Mouse (Mus musculus) spleen, postnatal 14 days (tissue): ENCODE measurements around the gene Dpp6.

Experiments used
- DNase-seq, 2 experiments: peaks; one replicate each; pipeline ENCODE4 v3.0.0; 2021 to 2022; ENCODE audit warnings: low spot score in 2 of 2

Dpp6 gene

DNA sequence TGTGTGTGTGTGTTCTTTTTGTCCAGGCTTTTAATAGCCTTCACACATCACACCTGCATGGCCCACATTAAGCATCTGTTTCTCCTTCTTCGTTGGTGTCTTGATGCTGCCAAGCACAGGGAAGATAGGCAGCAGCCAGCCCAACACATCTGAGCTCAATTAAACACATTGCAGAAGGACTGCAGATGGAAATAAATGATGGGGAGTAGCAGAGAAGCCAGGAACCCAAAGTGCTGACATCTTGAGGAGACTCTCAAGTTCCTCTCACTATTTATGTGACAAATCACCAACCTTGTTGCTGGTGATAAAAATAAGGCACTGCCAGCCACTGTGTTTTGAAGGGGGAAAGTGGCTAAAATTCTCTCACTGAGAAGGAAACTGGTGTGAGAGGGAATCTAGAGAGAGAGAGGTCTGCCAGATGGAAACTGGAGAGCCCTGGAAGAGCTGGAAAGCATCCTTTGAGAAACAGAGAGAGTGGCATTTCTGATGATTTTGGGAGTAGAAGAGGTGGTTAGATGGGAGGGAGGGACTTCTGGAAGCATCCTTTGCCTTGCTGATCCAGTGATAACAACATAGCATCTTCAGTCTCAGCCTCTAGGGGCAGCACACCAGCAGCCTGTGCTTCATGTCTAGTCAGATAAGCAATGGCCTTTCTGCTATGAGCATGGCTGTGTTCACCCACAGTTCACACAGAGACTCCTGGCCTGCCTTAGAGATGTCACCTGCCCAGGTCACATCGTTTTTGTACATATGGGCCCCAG, 383.8 kb downstream of the Dpp6 start:
- DNase-seq, result no peak

DNA sequence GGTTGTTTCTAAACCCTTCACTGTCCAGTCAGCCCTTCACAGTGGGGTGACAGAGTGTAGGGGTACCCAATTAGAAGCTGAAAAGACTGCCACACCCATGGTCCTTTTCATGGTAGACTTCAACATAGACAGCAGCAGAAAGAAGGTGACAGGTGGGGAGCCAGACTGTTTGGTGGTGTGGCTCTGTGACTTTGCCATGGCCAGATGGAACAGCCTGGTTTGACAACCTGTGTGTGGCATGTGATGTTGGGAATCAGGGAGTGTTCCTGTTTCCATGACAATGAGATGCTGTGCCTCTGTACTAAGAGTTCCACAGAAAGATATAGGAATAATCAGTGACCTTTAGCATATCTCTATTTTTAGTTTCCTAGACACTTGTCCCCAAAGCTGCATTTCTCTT, 386.1 kb downstream of the Dpp6 start:
- no peak for DNase-seq

DNA sequence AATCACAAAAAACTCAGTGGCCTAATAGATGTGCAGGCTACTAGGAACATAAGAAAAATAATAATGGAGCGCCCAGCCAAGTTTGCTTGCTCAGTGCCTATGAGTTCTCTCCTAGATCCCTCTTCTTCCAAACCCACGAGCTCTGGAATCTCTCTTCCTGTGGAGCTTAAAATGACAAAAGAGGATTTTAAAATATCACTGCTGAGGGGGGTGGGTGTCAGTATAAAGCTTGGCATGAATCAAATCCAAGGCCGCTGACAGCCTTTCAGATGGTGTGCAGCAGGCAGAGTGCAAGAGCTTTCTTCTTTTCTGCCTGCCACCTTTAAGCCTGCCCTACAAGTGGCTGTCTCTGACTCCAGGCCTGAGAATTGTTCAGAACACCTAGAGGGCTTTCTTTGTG, 387.7 kb downstream of the Dpp6 start:
- DNase-seq, result no peak

DNA sequence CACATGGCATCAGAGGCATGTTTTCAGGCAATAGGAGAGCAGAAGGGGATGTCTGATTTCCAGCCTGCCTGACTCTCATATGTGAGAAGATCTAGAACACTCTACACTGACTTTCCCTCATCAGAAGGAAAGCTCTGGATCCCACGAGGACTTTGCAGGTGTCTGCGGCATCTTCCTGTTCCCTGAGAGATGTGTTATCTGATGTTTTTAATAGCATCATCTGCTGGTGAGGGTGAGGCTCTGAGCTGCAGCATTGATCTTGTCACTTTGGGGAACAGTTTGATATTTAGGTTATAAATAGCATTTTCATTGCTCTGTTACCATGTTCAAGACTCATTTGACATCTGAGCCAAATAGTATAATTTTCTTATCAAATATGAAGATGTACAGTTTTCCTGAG, 388.8 kb downstream of the Dpp6 start:
- DNase-seq, result no peak

DNA sequence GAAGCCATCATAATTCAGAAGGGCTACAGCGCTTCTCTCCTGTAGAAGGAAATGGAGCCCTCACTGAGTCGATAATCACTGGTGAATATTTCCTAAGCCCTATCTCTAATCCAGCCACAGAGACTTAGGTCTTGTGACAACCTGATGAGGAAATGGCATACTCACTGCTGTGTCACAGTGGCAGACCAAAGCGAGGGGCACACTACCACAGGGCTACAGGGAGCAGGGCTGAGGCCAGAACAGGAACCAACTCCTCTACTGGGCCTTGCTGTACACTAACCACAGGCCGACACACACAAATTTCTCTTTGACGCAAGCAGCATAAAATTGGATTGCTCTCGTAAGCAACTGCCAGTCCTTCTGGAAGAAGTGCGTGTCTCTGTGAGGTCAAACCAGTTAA, 389.2 kb downstream of the Dpp6 start:
- DNase-seq, result no peak

DNA sequence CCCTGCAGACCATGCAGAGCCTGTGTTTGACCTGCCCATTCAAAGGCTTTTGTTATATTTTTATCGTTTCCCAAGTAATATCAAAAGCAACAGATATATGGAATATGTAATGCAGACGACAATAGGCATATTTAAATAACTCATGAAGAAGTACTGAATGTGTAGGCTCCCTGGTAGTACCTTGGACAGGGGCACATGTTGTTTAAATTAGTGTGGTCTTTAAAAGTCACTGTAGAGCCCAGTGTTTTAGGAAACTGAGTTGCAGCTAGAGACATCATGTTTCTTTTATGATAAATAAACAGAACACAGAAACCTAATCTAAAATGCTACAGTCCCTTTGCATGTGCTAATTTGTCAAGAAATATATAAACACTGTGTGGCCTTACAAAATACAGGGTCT, 403.1 kb downstream of the Dpp6 start:
- DNase-seq, result no peak

DNA sequence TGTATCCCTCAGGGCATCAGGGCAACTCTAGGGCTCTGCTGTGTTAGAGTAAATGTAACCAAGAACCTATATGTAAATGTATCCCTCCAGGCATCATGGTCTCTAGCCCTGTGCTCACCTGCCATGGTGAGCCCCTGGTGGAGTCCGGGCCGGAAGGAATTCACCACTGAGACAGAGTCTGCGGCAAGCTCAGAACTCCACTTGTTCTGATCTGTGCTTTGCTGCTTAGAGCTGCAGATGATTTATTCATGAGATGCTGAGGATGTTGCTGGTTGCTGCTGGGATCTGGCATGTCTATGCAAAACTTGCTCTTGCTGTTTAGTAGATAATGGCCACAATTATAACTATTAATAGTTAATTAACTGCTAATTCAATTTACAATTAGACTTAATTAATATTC, 425.1 kb downstream of the Dpp6 start:
- DNase-seq, result no peak

DNA sequence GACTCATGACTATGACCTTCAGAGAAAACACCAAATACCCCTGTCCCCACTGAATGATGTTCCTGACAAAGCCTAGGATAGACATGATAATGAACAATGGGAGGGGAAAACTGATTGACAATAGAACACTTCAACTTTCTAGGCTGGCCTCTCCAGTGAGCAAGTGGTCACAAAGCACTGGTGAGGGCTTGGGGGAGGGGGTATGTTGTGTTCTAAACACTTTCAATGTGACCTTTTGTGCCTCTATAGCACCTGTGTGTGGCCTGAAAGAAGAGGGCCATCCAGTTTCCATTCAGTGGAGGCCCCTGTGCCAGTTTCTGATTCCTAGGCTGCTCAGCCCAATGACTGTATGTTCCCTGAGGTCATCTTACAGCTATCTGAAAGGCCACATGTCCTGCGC, 426.2 kb downstream of the Dpp6 start:
- DNase-seq, result no peak

DNA sequence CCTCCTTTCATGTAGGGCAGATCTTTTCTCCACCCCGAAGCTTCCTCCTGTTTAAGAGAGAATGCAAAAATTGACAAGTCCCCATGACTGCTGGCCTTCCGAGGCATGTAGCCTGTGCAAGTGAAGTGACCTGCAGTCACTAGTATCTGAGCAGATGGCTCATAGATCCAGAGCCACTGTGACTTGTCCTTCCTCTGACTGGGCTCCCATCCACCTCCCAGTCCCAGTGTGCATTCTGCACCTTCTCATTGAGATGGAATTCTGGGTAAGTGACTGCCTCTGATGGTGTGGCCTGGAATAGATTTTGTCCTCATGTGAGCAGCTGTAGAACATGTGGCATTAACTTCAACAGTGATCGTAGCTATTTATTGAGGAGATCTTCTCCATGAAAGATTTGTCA, 430.8 kb downstream of the Dpp6 start:
- DNase-seq, result no peak

DNA sequence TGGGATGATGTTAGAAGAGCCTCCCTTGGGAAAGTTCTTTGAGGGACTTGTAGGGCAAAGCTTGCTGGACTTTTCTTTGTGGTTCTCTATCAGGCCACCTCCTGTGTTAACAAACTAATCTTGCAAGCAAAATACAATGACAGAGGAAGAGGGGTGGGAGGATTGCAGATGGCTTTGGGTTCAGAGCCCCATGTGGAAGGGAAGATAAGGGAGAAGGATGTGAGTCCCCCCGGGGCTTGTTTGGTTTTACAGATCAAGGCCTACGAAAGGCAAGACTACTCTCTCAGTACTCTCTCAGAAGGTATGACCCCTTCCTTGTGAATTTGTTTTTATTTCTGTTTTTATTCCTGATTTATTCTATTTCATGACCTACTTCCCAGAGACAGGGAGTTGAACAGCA, 431.7 kb downstream of the Dpp6 start:
- DNase-seq, result no peak

DNA sequence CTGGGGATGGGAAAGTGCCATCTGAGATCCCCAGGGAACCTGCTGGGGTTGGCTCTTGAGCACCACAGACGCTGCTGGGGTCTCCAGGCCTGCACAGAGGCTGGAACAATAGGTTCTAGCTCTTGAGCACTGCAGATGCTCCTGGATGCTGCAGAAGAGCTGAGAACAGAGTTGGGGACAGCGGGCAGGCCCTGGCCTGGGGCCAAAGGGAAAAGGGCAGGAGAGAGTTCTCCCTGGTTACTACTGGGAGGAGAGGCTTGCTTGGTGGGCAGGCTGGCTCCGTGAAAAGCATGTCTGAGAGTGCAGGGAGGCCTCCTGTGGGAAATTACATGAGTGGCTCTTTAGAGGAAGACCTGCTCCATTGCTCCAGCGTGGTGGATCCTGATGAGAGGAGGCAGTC, 432.9 kb downstream of the Dpp6 start:
- no peak for DNase-seq

DNA sequence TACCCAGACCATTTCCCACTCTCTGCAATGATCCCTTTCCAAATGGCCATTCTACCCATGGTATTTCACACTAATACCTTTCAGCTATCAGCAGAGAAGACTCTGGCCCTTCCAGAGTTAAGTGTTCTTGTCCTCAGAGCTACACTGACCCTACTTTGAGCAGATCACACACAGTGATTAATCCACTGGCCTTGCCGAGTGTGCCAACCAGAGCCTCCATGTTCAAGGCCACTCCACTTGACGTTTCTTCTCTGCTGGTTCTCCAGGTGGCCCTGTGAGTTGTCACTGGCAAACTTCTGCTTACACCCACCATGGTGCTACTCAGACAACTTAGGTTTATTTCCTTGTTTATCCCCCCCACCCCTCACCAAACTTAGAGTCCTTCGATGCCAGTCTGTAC, 433.9 kb downstream of the Dpp6 start:
- DNase-seq, result no peak

DNA sequence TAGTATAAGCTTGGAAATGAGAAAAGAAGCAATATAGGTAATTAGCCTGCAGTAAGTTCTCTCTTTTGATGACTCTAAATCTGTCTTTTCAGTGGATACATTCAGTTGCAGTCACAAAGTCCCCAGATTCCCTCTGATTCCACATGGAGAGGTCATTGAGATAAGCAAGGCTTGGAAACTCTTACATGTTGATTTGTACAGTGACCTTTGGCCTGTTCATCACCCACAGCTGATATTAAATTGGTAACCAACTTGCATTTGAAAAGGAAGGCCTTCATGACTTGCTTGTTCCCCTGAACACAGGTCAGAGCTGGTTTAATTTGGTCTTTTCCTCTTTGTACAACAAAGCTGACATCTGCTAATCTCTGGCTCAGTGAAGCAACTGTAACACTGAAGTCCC, 434.4 kb downstream of the Dpp6 start:
- DNase-seq, result no peak

DNA sequence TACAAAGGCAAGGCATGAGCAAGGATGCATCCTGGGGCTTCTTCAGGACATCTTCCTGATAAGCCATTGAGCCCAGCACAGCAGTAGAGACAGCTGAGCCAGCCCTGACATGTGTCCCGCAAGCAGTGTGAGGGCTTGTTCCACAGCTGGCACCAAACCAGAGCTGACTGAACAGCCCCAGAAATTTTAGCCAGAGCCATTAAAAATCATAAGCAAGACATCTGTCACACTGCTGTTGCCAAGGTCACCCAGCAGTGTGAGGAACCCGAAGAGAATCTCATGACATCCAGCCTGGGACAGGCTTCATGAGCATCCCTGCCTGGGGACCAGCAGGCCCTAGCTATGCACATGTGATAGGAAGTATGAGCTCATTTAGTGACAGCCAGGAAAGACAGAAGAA, 438.2 kb downstream of the Dpp6 start:
- DNase-seq, result no peak

DNA sequence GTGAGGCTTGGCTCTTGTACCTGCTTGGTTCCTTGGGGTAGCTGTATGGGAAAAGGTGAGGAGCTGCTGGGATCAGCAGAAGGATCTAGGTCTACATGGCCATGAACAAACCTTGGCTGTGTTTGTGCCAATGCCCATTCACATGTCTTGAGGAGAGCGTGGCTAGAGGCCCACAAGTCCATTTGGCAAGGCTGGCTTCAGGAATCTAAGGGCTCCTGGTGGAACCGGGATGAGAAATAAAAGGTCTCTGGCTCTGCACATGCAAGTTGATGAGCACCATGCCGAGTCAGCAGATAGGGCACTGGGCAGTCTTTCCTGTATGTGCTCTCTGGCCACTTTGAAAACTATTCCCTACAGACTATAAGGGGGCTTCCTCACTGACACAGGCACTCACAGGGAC, 441.6 kb downstream of the Dpp6 start:
- DNase-seq, result no peak

DNA sequence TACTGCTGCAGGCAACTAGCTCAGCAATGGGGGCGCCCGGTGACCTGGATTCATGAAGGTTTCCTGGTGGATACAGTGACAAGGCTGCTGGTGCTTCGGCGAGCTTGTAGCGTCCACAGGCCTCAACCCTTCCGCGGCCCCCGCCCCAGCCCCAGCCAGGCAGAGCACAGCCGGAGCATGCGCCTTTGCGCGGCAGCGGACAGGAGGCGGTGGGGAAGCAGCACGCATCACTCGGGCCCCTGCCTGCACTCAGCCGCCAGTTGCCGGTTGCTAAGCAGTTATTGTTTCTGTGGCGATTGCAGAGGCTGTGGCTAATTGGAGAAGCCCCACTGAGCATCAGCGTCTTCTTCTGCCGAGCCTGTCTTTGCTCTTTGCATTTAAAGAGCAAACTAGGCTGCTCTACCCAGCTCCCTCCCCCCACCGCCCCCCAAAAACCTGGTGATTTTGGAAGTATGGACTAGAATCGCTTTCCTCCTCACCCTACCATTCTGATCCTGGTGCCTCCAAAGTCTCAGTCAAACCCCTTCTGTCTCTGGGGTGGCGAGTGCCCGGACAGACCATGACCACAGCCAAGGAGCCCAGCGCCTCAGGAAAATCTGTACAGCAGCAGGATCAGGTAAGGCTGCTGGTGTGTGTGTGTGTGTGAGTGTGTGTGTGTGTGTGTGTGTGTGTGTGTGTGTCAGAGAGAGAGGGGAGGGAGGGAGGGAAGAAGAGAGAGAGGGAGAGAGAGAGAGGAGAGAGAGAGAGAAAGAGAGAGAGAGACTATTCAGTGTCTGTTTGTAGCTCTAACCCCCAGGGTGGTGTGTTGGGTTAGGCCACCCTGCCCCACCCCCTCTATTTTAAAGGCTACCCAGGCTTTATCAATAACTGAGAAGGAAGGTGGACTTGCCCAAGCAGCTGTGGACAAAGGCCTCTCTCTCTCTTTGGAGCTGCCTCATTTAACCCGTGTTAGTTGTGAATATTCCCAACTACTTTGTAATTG, 445.0 kb downstream of the Dpp6 start:
- no peak for DNase-seq

DNA sequence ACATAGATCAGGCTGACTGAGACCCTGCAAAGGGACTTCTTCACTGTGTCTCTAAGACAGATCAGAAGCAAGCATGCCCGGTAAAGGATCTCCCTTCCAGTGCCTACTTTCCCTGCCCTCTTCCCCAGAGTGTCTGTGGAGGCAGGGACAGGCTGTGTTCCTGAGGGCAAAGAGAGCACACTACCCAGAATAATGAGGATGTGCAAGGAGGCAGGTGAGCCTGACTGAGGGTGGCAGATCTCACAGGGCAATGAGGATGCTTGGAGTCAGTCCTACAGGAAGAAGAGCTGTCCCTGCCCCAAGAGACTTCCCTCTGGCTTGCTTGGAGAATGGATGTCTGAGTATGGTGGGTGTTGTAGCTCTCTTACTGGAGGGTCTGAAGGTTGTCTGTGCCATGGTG, 445.7 kb downstream of the Dpp6 start:
- no peak for DNase-seq

DNA sequence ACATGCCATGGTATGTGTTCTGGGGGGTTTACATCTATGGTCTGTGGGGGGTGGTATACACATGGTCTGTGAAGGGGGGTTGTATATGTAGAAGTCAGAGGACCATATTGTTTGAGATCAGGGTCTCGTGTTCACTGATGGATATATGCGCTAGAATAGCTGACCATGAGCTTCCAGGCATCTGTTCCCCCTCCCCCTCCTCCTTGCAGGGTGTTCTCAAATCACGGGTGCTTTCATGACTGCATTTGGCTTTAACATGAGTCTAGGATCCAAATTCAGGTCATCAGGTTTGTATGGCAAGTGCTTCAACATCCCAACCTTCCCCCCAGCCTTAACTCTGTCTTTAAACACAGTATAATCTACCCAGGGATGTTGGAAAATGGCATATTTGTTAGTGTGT, 448.3 kb downstream of the Dpp6 start:
- DNase-seq, result no peak

DNA sequence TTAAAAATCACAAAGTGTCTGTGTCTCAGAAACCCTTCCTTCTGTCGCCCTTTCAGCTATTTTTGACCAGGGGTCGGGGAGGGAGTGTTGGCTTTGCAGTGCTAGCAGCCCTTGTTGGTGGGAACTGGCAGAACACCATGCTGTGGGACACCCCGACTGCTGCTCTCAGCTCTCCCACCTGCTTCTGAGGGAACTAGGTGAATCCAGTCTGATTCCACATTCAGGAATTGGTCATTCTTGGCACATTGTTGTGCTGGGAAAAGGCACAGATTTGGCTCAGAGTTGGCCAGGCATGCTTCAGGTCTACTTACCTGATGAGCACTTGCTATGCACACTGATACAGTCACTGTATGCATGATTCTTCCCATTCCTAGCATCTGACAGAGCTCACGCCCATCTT, 454.3 kb downstream of the Dpp6 start:
- DNase-seq, result no peak

DNA sequence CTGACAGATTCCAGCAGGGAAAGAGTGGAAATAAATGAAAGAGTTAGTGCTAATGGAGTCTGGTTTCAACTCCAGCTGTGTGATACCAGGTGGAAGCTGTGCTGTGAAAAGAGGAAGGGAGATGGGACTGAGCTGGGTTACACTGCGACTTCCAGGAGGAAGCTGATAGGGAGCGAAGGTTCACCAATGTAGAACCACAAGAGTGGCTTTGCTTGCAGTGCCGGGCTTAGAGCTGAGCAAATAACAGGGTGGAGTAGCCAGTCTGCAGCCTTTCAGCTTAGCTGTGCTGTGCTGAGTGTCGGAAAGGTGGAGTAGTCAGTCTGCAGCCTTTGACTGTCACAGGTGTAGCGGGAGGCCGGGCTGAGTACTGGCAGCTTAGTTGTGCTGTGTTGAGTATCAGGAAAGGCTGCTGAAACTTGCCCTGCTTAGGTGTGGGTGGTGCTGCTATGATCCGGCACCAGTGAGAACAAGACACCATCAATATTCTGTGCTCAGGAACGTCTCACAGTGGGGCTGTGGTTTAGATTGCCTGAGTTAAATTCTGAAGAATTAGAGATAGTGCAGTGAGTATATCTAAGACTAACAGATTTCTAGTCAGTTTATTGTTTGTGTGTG, 457.9 kb downstream of the Dpp6 start:
- no peak for DNase-seq

DNA sequence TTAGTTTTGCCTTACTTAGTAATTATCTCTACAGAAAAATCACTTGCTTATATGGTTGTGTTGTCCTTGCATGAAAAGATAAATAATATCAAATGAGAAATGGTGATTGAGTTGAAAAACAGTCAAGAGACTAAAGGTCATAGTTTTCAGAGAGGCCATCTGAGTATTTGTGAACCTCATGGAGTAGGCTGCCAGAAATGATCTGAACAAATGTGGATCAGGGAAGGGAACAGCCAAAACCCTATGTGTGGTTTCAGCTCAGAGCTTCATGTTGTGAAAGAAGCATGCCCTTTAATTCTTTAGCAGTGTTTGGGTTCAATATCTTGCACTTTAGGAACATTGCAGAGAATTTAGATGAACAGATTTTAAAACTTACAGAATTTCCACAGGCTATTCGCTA, 458.9 kb downstream of the Dpp6 start:
- DNase-seq, result no peak

DNA sequence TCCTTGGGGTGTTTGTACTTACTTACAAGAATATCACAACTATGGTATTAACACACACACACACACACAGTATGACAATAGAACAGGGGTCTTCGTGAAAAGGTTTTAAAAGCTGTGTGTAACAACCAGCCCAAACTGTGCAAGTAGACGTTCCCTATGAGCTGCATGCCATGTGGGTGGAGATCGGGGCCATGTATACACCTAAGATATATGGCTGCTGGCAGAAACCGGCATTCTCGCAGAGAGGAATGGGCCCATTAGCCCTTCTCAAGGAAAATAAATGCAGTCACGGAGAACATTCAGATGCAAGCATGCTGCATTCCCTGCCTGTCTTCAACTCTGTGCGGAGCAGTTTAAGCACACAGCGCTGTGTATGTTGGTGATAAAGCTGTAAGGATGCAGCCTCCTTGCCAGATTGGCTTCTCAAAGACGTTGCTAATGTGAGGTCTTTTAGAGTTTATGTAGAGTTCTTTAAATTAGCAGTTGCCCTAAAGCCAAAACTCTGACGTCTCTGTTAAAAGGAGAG, 461.2 kb downstream of the Dpp6 start:
- no peak for DNase-seq

DNA sequence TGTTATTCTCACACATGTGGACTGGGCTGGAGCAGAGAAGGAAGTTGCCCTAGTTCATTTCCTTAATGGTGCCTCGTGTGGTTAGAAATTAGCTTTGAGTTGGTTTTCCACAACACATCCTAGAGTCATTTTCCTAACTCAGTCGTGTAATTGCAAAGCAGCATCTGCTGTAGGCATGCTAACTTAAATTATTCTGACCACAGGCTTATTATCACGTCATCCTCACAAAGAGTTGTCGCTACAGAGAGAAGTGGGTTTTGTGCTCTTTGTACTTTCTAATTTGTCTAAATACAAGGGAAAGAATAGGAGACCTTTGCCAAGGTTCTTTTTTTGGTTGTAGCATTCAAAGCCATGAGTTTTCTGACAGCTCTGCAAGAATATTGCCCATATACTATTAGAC, 469.9 kb downstream of the Dpp6 start:
- no peak for DNase-seq
